Mouse (Mus musculus) myocyte (in vitro differentiated cells): ENCODE measurements around the gene Pacrg. TPM values are rescaled to one million over a fixed set of nuclear protein-coding genes. Genes with fewer than 3 reads are reported as not detected.

Source experiments
- H3K27me3 ChIP-seq: one replicate; pipeline ENCODE4 v1.6.1; 2011; ENCODE audit not compliant: control insufficient read depth, insufficient read depth, insufficient read length
- H3K36me3 ChIP-seq: one replicate; pipeline ENCODE4 v1.6.1; 2011; ENCODE audit not compliant: control insufficient read depth, insufficient read depth
- H3K4me2 ChIP-seq: one replicate; pipeline ENCODE4 v1.6.1; 2011; ENCODE audit warnings: low read depth, control low read depth
- H3K4me3 ChIP-seq: one replicate; pipeline ENCODE4 v1.5.1; 2011; ENCODE audit warnings: mild to moderate bottlenecking, control low read depth, moderate library complexity
- H3K79me2 ChIP-seq: one replicate; pipeline ENCODE4 v1.6.1; 2011; ENCODE audit not compliant: control insufficient read depth, insufficient read depth
- H3ac ChIP-seq: one replicate; pipeline ENCODE4 v1.6.1; 2011; ENCODE audit not compliant: control insufficient read depth, insufficient read length
- CEBPB ChIP-seq: IDR thresholded peaks from 2 replicates; pipeline ENCODE4 v1.6.1; 2011; ENCODE audit warnings: mild to moderate bottlenecking, moderate library complexity; ENCODE audit not compliant: poor library complexity, insufficient read depth, severe bottlenecking
- E2F4 ChIP-seq: IDR thresholded peaks from one replicate; pipeline ENCODE4 v1.6.1; 2011; ENCODE audit warnings: mild to moderate bottlenecking, control low read depth, moderate library complexity; ENCODE audit not compliant: insufficient read depth
- MAX ChIP-seq: IDR thresholded peaks from one replicate; pipeline ENCODE4 v1.6.1; 2011; ENCODE audit warnings: low read depth, mild to moderate bottlenecking, control low read depth
- MYOD1 ChIP-seq, 3 experiments: IDR thresholded peaks; one replicate each; pipeline ENCODE4 v1.6.1; 2011; ENCODE audit warnings: control low read depth in 2 of 3, low read depth in 2 of 3, mild to moderate bottlenecking in 2 of 3, moderate library complexity in 1 of 3; ENCODE audit not compliant: insufficient read length in 2 of 3, control insufficient read depth in 1 of 3
- MYOG ChIP-seq, 3 experiments: IDR thresholded peaks; one replicate each; pipeline ENCODE4 v1.6.1; 2011; ENCODE audit warnings: control low read depth in 2 of 3, low read depth in 2 of 3, mild to moderate bottlenecking in 2 of 3; ENCODE audit not compliant: insufficient read length in 2 of 3, control insufficient read depth in 1 of 3, insufficient read depth in 1 of 3
- POLR2A ChIP-seq: IDR thresholded peaks from one replicate; pipeline ENCODE4 v1.6.1; 2011; ENCODE audit warnings: low read depth, mild to moderate bottlenecking, control low read depth, moderate library complexity; ENCODE audit not compliant: insufficient read length
- POLR2AphosphoS2 ChIP-seq: IDR thresholded peaks from one replicate; pipeline ENCODE4 v1.6.1; 2011; ENCODE audit warnings: low read depth, control low read depth; ENCODE audit not compliant: insufficient read length
- REST ChIP-seq: IDR thresholded peaks from one replicate; pipeline ENCODE4 v1.6.1; 2011; ENCODE audit warnings: mild to moderate bottlenecking, control low read depth, moderate library complexity; ENCODE audit not compliant: insufficient read depth, insufficient read length
- SRF ChIP-seq: IDR thresholded peaks from one replicate; pipeline ENCODE4 v1.6.1; 2011; ENCODE audit warnings: low read depth; ENCODE audit not compliant: control insufficient read depth, insufficient read length
- TCF12 ChIP-seq: IDR thresholded peaks from one replicate; pipeline ENCODE4 v1.6.1; 2011; ENCODE audit warnings: mild to moderate bottlenecking, control low read depth; ENCODE audit not compliant: poor library complexity, insufficient read depth, severe bottlenecking
- TCF3 ChIP-seq: IDR thresholded peaks from one replicate; pipeline ENCODE4 v1.6.1; 2011; ENCODE audit warnings: low read depth, control low read depth; ENCODE audit not compliant: insufficient read length
- USF1 ChIP-seq: IDR thresholded peaks from one replicate; pipeline ENCODE4 v1.6.1; 2011; ENCODE audit warnings: low read depth, mild to moderate bottlenecking, control low read depth, moderate library complexity
- polyA plus RNA-seq: library from polyadenylated mRNA; unstranded; fragments of >200 nt; fragmentation: generic; extraction: Trizol; gene quantifications from one replicate; pipeline ENCODE4 v1.2.1, GENCODE M21; 2012; ENCODE audit warnings: missing spikeins

Gene Pacrg
- polyA plus RNA-seq, 1 experiment = 0.64 TPM

GRCm38 (mm10) chr17:10702781-10703180 lies 137.3 kb downstream of the Pacrg start:
- TF ChIP-seq USF1 (peak; percentile 22), TCF12 (no peak), CEBPB (no peak), MYOD1 (IDR thresholded peaks at IDR 0.05; ENCODE audit: control insufficient read depth in 1 of 3, insufficient read length in 2 of 3, low read depth in 2 of 3) (peak in 1 of 3 experiments; percentile 48), SRF (no peak), MYOG (IDR thresholded peaks at IDR 0.05; ENCODE audit: control insufficient read depth in 1 of 3, insufficient read depth in 1 of 3, insufficient read length in 2 of 3, low read depth in 2 of 3) (peak in 1 of 3 experiments; percentile 34), MAX (peak; percentile 50), REST (no peak), POLR2AphosphoS2 (no peak), TCF3 (no peak), POLR2A (no peak), E2F4 (no peak)

GRCm38 (mm10) chr17:10698041-10698440 lies 142.1 kb downstream of the Pacrg start:
- H3K4me3 ChIP-seq = no peak overlapping the region
- TF ChIP-seq POLR2AphosphoS2 = no peak
- TF ChIP-seq SRF = no peak
- TF ChIP-seq REST = no peak
- TF ChIP-seq USF1 = no peak
- no peak for TF ChIP-seq E2F4
- TF ChIP-seq POLR2A = no peak
- no peak for TF ChIP-seq MAX
- TF ChIP-seq TCF12 = no peak
- TF ChIP-seq TCF3 = no peak
- H3K79me2 ChIP-seq = no peaks in the 10 kb centered on the region
- H3K4me2 ChIP-seq = no peak overlapping the region
- no peaks in the 10 kb centered on the region for H3K36me3 ChIP-seq
- H3ac ChIP-seq = no peak overlapping the region
- no peaks in the 10 kb centered on the region for H3K27me3 ChIP-seq

More at GRCm38 (mm10) chr17:10702781-10703180, 137.3 kb downstream of the Pacrg start:
- Histone ChIP-seq H3K36me3 (no peaks in the 10 kb centered on the region), H3K4me3 (no peak overlapping the region), H3K79me2 (no peaks in the 10 kb centered on the region), H3K4me2 (peak overlapping the region; percentile 88), H3ac (no peak overlapping the region), H3K27me3 (no peaks in the 10 kb centered on the region)

- no peaks in the 10 kb centered on the region for H3K27me3 ChIP-seq
- TF ChIP-seq MAX (no peak), MYOG (IDR thresholded peaks at IDR 0.05; ENCODE audit: control insufficient read depth in 1 of 3, insufficient read depth in 1 of 3, insufficient read length in 2 of 3, low read depth in 2 of 3) (no peak), MYOD1 (IDR thresholded peaks at IDR 0.05; ENCODE audit: control insufficient read depth in 1 of 3, insufficient read length in 2 of 3, low read depth in 2 of 3) (no peak), USF1 (no peak), TCF12 (no peak), REST (no peak), CEBPB (no peak), SRF (no peak), POLR2AphosphoS2 (no peak), TCF3 (no peak), E2F4 (no peak)
- H3K4me2 ChIP-seq = no peak overlapping the region
- no peak overlapping the region for H3K4me3 ChIP-seq
- H3K79me2 ChIP-seq = no peaks in the 10 kb centered on the region
- no peaks in the 10 kb centered on the region for H3K36me3 ChIP-seq
- no peak overlapping the region for H3ac ChIP-seq
Measured at GRCm38 (mm10) chr17:10695421-10695820, 144.7 kb downstream of the Pacrg start.

- H3K79me2 ChIP-seq = no peaks in the 10 kb centered on the region
- no peaks in the 10 kb centered on the region for H3K36me3 ChIP-seq
- H3ac ChIP-seq = no peak overlapping the region
- H3K4me3 ChIP-seq = no peak overlapping the region
- TF ChIP-seq TCF3 (no peak), E2F4 (no peak), POLR2A (no peak), MAX (no peak), SRF (no peak), POLR2AphosphoS2 (no peak), MYOG (IDR thresholded peaks at IDR 0.05; ENCODE audit: control insufficient read depth in 1 of 3, insufficient read depth in 1 of 3, insufficient read length in 2 of 3, low read depth in 2 of 3) (no peak), REST (no peak), TCF12 (no peak), CEBPB (no peak), MYOD1 (IDR thresholded peaks at IDR 0.05; ENCODE audit: control insufficient read depth in 1 of 3, insufficient read length in 2 of 3, low read depth in 2 of 3) (no peak), USF1 (no peak)
- H3K4me2 ChIP-seq = peak overlapping the region; percentile 37
- H3K27me3 ChIP-seq = no peaks in the 10 kb centered on the region
Measured at GRCm38 (mm10) chr17:10677098-10677497, 163.0 kb downstream of the Pacrg start.

GRCm38 (mm10) chr17:10675536-10675935 lies 164.6 kb downstream of the Pacrg start:
- Histone ChIP-seq H3K27me3 (no peaks in the 10 kb centered on the region), H3K36me3 (no peaks in the 10 kb centered on the region)
- TF ChIP-seq POLR2A (no peak), E2F4 (no peak), TCF12 (no peak), MAX (no peak), POLR2AphosphoS2 (no peak), TCF3 (no peak)

More at GRCm38 (mm10) chr17:10675536-10675935, 164.6 kb downstream of the Pacrg start:
- H3ac ChIP-seq = no peak overlapping the region
- H3K4me2 ChIP-seq = no peak overlapping the region
- no peaks in the 10 kb centered on the region for H3K79me2 ChIP-seq
- no peak overlapping the region for H3K4me3 ChIP-seq
